Mouse (Mus musculus): ENCODE measurements around the gene Limd1. TPM values are rescaled to one million over a fixed set of nuclear protein-coding genes. Genes with fewer than 3 reads are reported as not detected.

The Limd1 gene
- polyA plus RNA-seq, 1 experiment from 2014 or later, result 18.1 TPM

- Histone ChIP-seq H3K27ac (no peak overlapping the region), H3K4me2 (no peak overlapping the region), H3K9ac (no peak overlapping the region), H3K27me3 (no peaks in the 10 kb centered on the region), H3K4me3 (no peak overlapping the region), H3K4me1 (replicated peaks) (peaks cover 22% of the 10 kb centered on the region), H3K36me3 (no peaks in the 10 kb centered on the region), H3K9me3 (no peaks in the 10 kb centered on the region)
- no peak for ATAC-seq (ENCODE audit: low FRiP score)
- WGBS, result 84% methylated on average over 5 of the region's 5 CpGs
Measured at GRCm38 (mm10) chr9:123526502-123526901, 48.0 kb downstream of the Limd1 start.

- Histone ChIP-seq H3K27me3 (no peaks in the 10 kb centered on the region), H3K36me3 (no peaks in the 10 kb centered on the region), H3K4me3 (peak overlapping the region; percentile 99), H3K4me1 (replicated peaks) (peaks cover 28% of the 10 kb centered on the region), H3K9me3 (no peaks in the 10 kb centered on the region), H3K27ac (peak overlapping the region; percentile 97), H3K9ac (peak overlapping the region; percentile 75), H3K4me2 (peak overlapping the region; percentile 64)
- 23% methylated on average over 6 of the region's 6 CpGs for WGBS
- no peak for ATAC-seq (ENCODE audit: low FRiP score)
Measured at GRCm38 (mm10) chr9:123528087-123528925, 49.8 kb downstream of the Limd1 start.

- no peaks in the 10 kb centered on the region for H3K36me3 ChIP-seq
- ATAC-seq (ENCODE audit: low FRiP score), result peak; percentile 46
- H3K4me2 ChIP-seq, result peak overlapping the region; percentile 64
- no peaks in the 10 kb centered on the region for H3K9me3 ChIP-seq
- H3K4me1 ChIP-seq (replicated peaks), result peaks cover 28% of the 10 kb centered on the region
- H3K4me3 ChIP-seq, result peak overlapping the region; percentile 99
- peak overlapping the region; percentile 75 for H3K9ac ChIP-seq
- 1% methylated on average over 17 of the region's 17 CpGs for WGBS
- H3K27me3 ChIP-seq, result no peaks in the 10 kb centered on the region
- H3K27ac ChIP-seq, result peak overlapping the region; percentile 97
Measured at GRCm38 (mm10) chr9:123528926-123529295, 50.4 kb downstream of the Limd1 start.

- no peaks in the 10 kb centered on the region for H3K36me3 ChIP-seq
- H3K9me3 ChIP-seq, result no peaks in the 10 kb centered on the region
- H3K27ac ChIP-seq, result peak within 1 kb of the TSS; percentile 97
- H3K4me2 ChIP-seq, result peak within 1 kb of the TSS; percentile 64
- peak; percentile 99 for ATAC-seq (ENCODE audit: low FRiP score)
- peaks cover 28% of the 10 kb centered on the region for H3K4me1 ChIP-seq (replicated peaks)
- H3K4me3 ChIP-seq, result peak within 1 kb of the TSS; percentile 99
- peak within 1 kb of the TSS; percentile 98 for H3K9ac ChIP-seq
- WGBS, result under 1% methylated on average over 78 of the region's 79 CpGs
- H3K27me3 ChIP-seq, result no peaks in the 10 kb centered on the region
Measured at GRCm38 (mm10) chr9:123529392-123530157, 51.1 kb downstream of the Limd1 start, which contains the start of gene Sacm1l. Gene Sacm1l, plus strand, starts transcription at chr9:123529759.

- Histone ChIP-seq H3K4me3 (peak overlapping the region; percentile 99), H3K36me3 (0 out of 2 replicates have a peak, but pooled peaks cover 1% of the 10 kb centered on the region), H3K9ac (peak overlapping the region; percentile 98), H3K9me3 (no peaks in the 10 kb centered on the region), H3K27ac (peak overlapping the region; percentile 97), H3K27me3 (no peaks in the 10 kb centered on the region), H3K4me1 (replicated peaks) (peaks cover 30% of the 10 kb centered on the region), H3K4me2 (peak overlapping the region; percentile 62)
- WGBS, result 1% methylated on average over 13 of the region's 13 CpGs
- no peak for ATAC-seq (ENCODE audit: low FRiP score)
Measured at GRCm38 (mm10) chr9:123530158-123530475, 51.6 kb downstream of the Limd1 start.

- H3K9me3 ChIP-seq, result no peaks in the 10 kb centered on the region
- 48% methylated on average over 11 of the region's 11 CpGs for WGBS
- ATAC-seq (ENCODE audit: low FRiP score), result no peak
- peak overlapping the region; percentile 98 for H3K9ac ChIP-seq
- peak overlapping the region; percentile 99 for H3K4me3 ChIP-seq
- H3K4me1 ChIP-seq (replicated peaks), result peaks cover 31% of the 10 kb centered on the region
- peak overlapping the region; percentile 62 for H3K4me2 ChIP-seq
- peak overlapping the region; percentile 97 for H3K27ac ChIP-seq
- 0 out of 2 replicates have a peak, but pooled peaks cover 2% of the 10 kb centered on the region for H3K36me3 ChIP-seq
- H3K27me3 ChIP-seq, result no peaks in the 10 kb centered on the region
Measured at GRCm38 (mm10) chr9:123530566-123531130, 52.1 kb downstream of the Limd1 start.

- H3K4me3 ChIP-seq, result peak overlapping the region; percentile 99
- peak overlapping the region; percentile 98 for H3K9ac ChIP-seq
- peaks cover 31% of the 10 kb centered on the region for H3K4me1 ChIP-seq (replicated peaks)
- no peak overlapping the region for H3K27ac ChIP-seq
- H3K9me3 ChIP-seq, result no peaks in the 10 kb centered on the region
- 0 out of 2 replicates have a peak, but pooled peaks cover 5% of the 10 kb centered on the region for H3K36me3 ChIP-seq
- no peak for ATAC-seq (ENCODE audit: low FRiP score)
- H3K27me3 ChIP-seq, result no peaks in the 10 kb centered on the region
- H3K4me2 ChIP-seq, result peak overlapping the region; percentile 62
Measured at GRCm38 (mm10) chr9:123531234-123531633, 52.7 kb downstream of the Limd1 start.

- Histone ChIP-seq H3K4me2 (no peak overlapping the region), H3K9me3 (no peaks in the 10 kb centered on the region), H3K9ac (no peak overlapping the region), H3K36me3 (0 out of 2 replicates have a peak, but pooled peaks cover 5% of the 10 kb centered on the region), H3K4me3 (no peak overlapping the region), H3K27me3 (no peaks in the 10 kb centered on the region), H3K4me1 (replicated peaks) (peaks cover 10% of the 10 kb centered on the region), H3K27ac (no peak overlapping the region)
- 95% methylated on average over 2 of the region's 2 CpGs for WGBS
- no peak for ATAC-seq (ENCODE audit: low FRiP score)
Measured at GRCm38 (mm10) chr9:123536613-123537012, 58.1 kb downstream of the Limd1 start.

- no peaks in the 10 kb centered on the region for H3K9me3 ChIP-seq
- WGBS, result 65% methylated on average over 4 of the region's 4 CpGs
Measured at GRCm38 (mm10) chr9:123538189-123538588, 59.7 kb downstream of the Limd1 start.

GRCm38 (mm10) chr9:123539093-123539492 is 60.6 kb downstream of the Limd1 start:
- H3K9ac ChIP-seq, result no peak overlapping the region
- H3K4me3 ChIP-seq, result no peak overlapping the region
- no peak overlapping the region for H3K4me2 ChIP-seq
- no peak for ATAC-seq (ENCODE audit: low FRiP score)
- H3K36me3 ChIP-seq, result peaks cover 17% of the 10 kb centered on the region
- 79% methylated on average over 1 of the region's 1 CpGs for WGBS
- H3K4me1 ChIP-seq (replicated peaks), result peaks cover 7% of the 10 kb centered on the region; the same call in 1 of the 2 replicates
- H3K27me3 ChIP-seq, result no peaks in the 10 kb centered on the region
- no peak overlapping the region for H3K27ac ChIP-seq
- no peaks in the 10 kb centered on the region for H3K9me3 ChIP-seq

More at GRCm38 (mm10) chr9:123538189-123538588, 59.7 kb downstream of the Limd1 start:
- Histone ChIP-seq H3K36me3 (peaks cover 9% of the 10 kb centered on the region; the same call in 1 of the 2 replicates), H3K4me3 (no peak overlapping the region), H3K27me3 (no peaks in the 10 kb centered on the region), H3K9ac (no peak overlapping the region), H3K27ac (no peak overlapping the region), H3K4me1 (replicated peaks) (peaks cover 7% of the 10 kb centered on the region; the same call in 1 of the 2 replicates), H3K4me2 (no peak overlapping the region)
- ATAC-seq (ENCODE audit: low FRiP score), result no peak

GRCm38 (mm10) chr9:123539823-123540222 is 61.3 kb downstream of the Limd1 start:
- Histone ChIP-seq H3K9ac (no peak overlapping the region), H3K4me3 (no peak overlapping the region), H3K9me3 (no peaks in the 10 kb centered on the region), H3K4me1 (replicated peaks) (peaks cover 7% of the 10 kb centered on the region; the same call in 1 of the 2 replicates), H3K4me2 (no peak overlapping the region), H3K27ac (no peak overlapping the region), H3K27me3 (no peaks in the 10 kb centered on the region), H3K36me3 (peaks cover 17% of the 10 kb centered on the region)
- 88% methylated on average over 2 of the region's 2 CpGs for WGBS
- ATAC-seq (ENCODE audit: low FRiP score), result no peak

- no peaks in the 10 kb centered on the region for H3K27me3 ChIP-seq
- no peak overlapping the region for H3K27ac ChIP-seq
- H3K4me2 ChIP-seq, result no peak overlapping the region
- no peaks in the 10 kb centered on the region for H3K4me1 ChIP-seq (replicated peaks)
- no peak overlapping the region for H3K4me3 ChIP-seq
- no peak for ATAC-seq (ENCODE audit: low FRiP score)
- no peak overlapping the region for H3K9ac ChIP-seq
- H3K36me3 ChIP-seq, result peaks cover 86% of the 10 kb centered on the region
- 9% methylated on average over 3 of the region's 3 CpGs for WGBS
- H3K9me3 ChIP-seq, result no peaks in the 10 kb centered on the region
Measured at GRCm38 (mm10) chr9:123554599-123554998, 76.1 kb downstream of the Limd1 start.
